Mouse (Mus musculus) neutrophil, adult 5-6 weeks (primary cell): ENCODE data around the gene Gm8677. TPM values are rescaled to one million over a fixed set of nuclear protein-coding genes. Genes with fewer than 3 reads are reported as not detected.
"Not testable (repeated sequence)": the region's sequence is repeated elsewhere in the genome, so short reads cannot be mapped to it uniquely, and the experiment has no call there.

Source experiments
- ATAC-seq: fragments of 151-379, 151-347 bp; 2 replicates; pipeline ENCODE4 v1.8.0; 2017; ENCODE audit warnings: mild to moderate bottlenecking, moderate TSS enrichment; ENCODE audit not compliant: insufficient number of reproducible peaks, poor library complexity, low FRiP score, severe bottlenecking; ENCODE audit errors: extremely low read depth
- total RNA-seq: library from RNA; stranded (forward); fragments of 200-1000 nt; gene quantifications from 2 replicates; pipeline ENCODE4 v1.2.3, GENCODE M21; 2017

Gm8677 gene
- not detected in 2 replicates for total RNA-seq

DNA sequence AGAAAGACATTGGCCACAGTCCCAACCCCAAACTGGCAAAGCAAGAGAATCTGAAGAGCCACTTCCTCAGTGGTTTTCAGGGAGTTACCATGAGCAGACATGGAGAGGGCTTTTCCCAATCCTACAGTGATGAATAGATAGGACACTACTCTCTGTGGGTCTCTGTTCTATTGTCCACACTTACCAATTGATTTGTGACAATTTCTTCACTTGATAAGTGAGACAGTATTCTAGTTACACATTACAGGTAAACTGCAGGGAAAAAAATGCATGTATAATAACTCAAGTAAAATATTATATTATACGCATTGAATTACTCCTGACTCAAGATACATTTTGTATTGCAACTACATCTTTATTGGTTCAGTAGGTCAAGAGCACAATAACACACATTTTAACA, at the start of gene Gm8677:
Gene Gm8677 (minus strand): TSS at position 101 of the 400 bp plus-strand sequence.
- not testable (repeated sequence) for ATAC-seq

DNA sequence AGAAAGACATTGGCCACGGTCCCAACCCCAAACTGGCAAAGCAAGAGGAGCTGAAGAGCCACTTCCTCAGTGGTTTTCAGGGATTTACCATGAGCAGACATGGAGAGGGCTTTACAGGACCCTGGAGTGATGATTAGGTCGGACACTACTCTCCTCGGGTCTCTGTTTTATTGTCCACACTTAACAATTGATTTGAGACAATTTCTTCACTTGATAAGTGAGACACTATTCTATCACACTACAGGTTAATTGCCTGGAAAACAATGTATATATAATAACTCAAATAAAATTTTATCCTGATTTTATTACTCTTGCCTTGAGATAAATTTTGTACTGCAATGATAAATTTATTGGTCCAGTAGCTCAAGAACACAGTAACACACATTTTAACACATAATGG, 30.6 kb upstream of the Gm8677 start, which contains the start of gene Gm4201:
Gene Gm4201 (minus strand): TSS at position 101 of the 400 bp plus-strand sequence.
- not testable (repeated sequence) for ATAC-seq

DNA sequence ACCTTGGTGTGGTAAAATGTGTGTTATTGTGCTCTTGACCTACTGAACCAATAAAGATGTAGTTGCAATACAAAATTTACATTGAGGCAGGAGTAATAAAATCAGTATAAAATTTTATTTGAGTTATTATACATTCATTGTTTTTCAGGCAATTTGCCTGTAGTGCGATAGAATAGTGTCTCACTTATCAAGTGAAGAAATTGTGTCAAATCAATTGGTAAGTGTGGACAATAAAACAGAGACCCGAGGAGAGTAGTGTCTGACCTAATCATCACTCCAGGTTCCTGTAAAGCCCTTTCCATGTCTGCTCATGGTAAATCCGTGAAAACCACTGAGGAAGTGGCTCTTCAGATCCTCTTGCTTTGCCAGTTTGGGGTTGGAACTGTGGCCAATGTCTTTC, 12.0 kb downstream of the Gm8677 start, which contains the start of gene Vmn1r152:
Gene Vmn1r152 (plus strand): TSS at position 301 of the 400 bp plus-strand sequence.
- ATAC-seq: not testable (repeated sequence)

DNA sequence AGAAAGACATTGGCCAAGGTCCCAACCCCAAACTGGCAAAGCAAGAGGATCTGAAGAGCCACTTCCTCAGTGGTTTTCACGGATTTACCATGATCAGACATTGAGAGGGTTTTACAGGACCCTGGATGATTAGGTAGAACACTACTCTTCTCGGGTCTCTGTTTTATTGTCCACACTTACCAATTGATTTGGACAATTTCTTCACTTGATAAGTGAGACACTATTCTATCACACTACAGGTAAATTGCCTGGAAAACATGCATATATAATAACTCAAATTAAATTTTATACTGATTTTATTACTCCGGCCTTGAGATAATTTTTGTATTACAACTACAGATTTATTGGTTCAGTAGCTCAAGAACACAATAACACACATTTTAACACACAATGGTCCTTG, 35.1 kb downstream of the Gm8677 start, which contains the start of gene Vmn1r151:
Gene Vmn1r151 (minus strand): TSS at position 101 of the 400 bp plus-strand sequence.
- not testable (repeated sequence) for ATAC-seq

Other genes starting within 250 kb of the Gm8677 start
- gene Gm4187, start 205.2 kb downstream of the Gm8677 start, total RNA-seq: not detected in 2 replicates
- not detected in 2 replicates for gene Gm8660, start 163.8 kb downstream of the Gm8677 start, total RNA-seq
- not detected in 2 replicates for gene Vmn1r148, start 121.3 kb downstream of the Gm8677 start, total RNA-seq
- gene Vmn1r149, start 96.7 kb downstream of the Gm8677 start, total RNA-seq: not detected in 2 replicates
- gene Gm10665, start 70.8 kb downstream of the Gm8677 start, total RNA-seq: not detected in 2 replicates
- gene Vmn1r151, start 35.2 kb downstream of the Gm8677 start, total RNA-seq: not detected in 2 replicates
- not detected in 2 replicates for gene Vmn1r152, start 11.9 kb downstream of the Gm8677 start, total RNA-seq
- gene Gm4201, start 30.5 kb upstream of the Gm8677 start, total RNA-seq: not detected in 2 replicates
- gene Gm4565, start 53.2 kb upstream of the Gm8677 start, total RNA-seq: not detected in 2 replicates
- not detected in 2 replicates for gene Vmn1r155, start 123.1 kb upstream of the Gm8677 start, total RNA-seq
- not detected in 2 replicates for gene Gm8693, start 157.4 kb upstream of the Gm8677 start, total RNA-seq
- gene Gm4567, start 184.8 kb upstream of the Gm8677 start, total RNA-seq: not detected in 2 replicates
- not detected in 2 replicates for gene Vmn1r157, start 226.8 kb upstream of the Gm8677 start, total RNA-seq